Mouse (Mus musculus) lung, adult 2 months (tissue): ENCODE measurements at regions not wholly inside any gene's neighbourhood (a gene's known extent, or its start where the extent isn't known, plus 50 kb on each side); places are given as distances from the start of the nearest gene placed in this dataset.

Experiments
- DNase-seq: peaks from one replicate; pipeline ENCODE4 v3.0.0; 2022
- H3K4me1 ChIP-seq: fragments of 200-500 bp; 2 replicates; pipeline ENCODE4 v1.6.1; 2011; ENCODE audit warnings: low read length; ENCODE audit not compliant: control insufficient read depth, insufficient read depth
- H3K4me3 ChIP-seq: fragments of 200-500 bp; replicated peaks from 2 replicates; pipeline ENCODE3; 2011; ENCODE audit warnings: low read depth, mild to moderate bottlenecking, control low read depth, low read length; ENCODE audit errors: extremely low read depth
- CTCF ChIP-seq: fragments of 200-500 bp; IDR thresholded peaks from 2 replicates; pipeline ENCODE4 v1.5.1; 2011; ENCODE audit warnings: mild to moderate bottlenecking, low read length, control low read depth; ENCODE audit not compliant: insufficient read depth
- POLR2A ChIP-seq: fragments of 200-500 bp; IDR thresholded peaks from 2 replicates; pipeline ENCODE4 v1.6.1; 2011; ENCODE audit warnings: low read depth, mild to moderate bottlenecking, control low read depth, low read length, borderline replicate concordance; ENCODE audit errors: extremely low read depth
- WGBS: fragments of 180-500 bp; shearing (Covaris S2); methylation state at CpG from one replicate; pipeline ENCODE4 v1.1.7; 2018; 5-methylcytosine and 5-hydroxymethylcytosine counted together

DNA sequence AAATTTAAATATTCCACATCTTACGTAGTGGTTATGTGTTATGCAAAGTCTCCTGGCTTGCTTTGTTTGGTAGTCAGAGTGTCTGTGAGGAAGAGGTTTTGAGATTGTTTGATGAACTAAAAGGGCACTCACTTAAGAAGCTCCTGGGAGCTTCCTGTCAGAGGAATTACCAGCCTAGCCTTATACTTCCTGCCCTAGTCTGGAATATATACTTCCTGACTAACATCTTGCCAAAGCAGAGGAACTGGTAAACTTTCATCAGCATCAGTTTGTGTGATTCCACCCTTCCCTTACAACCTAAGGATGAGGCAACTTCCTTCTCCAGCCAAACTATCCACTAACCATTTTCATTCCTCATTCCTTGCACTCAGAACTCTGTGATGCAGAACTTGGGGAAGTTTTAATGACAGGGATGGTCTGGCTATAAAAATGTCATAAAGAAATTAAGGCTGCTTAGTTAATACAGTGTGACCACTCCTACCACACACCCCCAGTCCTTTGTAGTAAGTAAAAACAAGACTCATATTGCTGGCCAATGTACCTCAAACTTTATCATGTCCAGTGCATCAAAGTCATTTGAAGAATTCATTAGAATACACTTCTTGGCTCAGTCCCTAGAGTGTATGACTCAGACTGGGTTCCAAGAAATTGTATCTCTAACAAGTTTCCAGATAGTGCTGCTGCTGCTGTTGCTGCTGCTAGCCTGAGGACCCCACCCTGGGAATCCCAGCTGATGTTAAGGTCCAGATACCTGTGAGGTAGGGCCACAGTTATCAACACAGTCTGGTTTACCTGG lies 133.4 kb upstream of the Ccdc122 start:
- TF ChIP-seq POLR2A = no peak
- TF ChIP-seq CTCF = no peak

DNA sequence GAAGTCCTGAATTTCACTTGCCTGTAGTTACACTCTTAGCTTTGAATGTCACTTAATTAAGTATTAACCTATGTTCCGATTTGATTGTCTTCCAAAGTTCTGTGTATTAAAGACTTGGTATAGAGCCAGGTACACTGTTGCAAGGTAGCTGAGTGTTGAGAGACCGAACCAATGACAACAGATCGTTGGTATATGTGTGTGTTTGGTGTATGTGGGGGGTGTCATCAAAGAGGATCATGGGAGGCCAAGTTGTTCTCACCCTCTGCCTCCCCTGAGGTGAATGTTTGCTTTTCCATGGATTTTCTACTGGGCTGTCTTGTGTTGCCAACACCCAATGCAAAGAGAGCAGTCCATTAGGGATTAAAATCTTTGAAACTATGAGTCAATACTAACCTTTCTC lies 135.1 kb upstream of the Ccdc122 start:
- peaks cover 7% of the 10 kb centered on the region; the same call in 1 of the 2 replicates for H3K4me1 ChIP-seq
- H3K4me3 ChIP-seq = no peak overlapping the region
- DNase-seq = no peak
- 74% methylated on average over 3 of the region's 3 CpGs for WGBS
- TF ChIP-seq POLR2A (no peak), CTCF (no peak)

More for the DNA sequence above, 133.4 kb upstream of the Ccdc122 start:
- Histone ChIP-seq H3K4me3 (no peak overlapping the region), H3K4me1 (peaks cover 12% of the 10 kb centered on the region)
- no peak for DNase-seq
- WGBS = 38% methylated on average over 1 of the region's 1 CpGs

GRCm38 (mm10) chr14:76899331-76899730 lies 137.2 kb upstream of the Ccdc122 start:
- WGBS = 18% methylated on average over 3 of the region's 3 CpGs
- TF ChIP-seq CTCF (no peak), POLR2A (no peak)
- DNase-seq = no peak
- Histone ChIP-seq H3K4me3 (no peak overlapping the region), H3K4me1 (peaks cover 7% of the 10 kb centered on the region; the same call in 1 of the 2 replicates)

- no peak overlapping the region for H3K4me3 ChIP-seq
- TF ChIP-seq CTCF (no peak), POLR2A (no peak)
- WGBS = 65% methylated on average over 3 of the region's 3 CpGs
- DNase-seq = no peak
- H3K4me1 ChIP-seq = no peaks in the 10 kb centered on the region
Observed at GRCm38 (mm10) chr14:76887708-76888107, 148.9 kb upstream of the Ccdc122 start.

DNA sequence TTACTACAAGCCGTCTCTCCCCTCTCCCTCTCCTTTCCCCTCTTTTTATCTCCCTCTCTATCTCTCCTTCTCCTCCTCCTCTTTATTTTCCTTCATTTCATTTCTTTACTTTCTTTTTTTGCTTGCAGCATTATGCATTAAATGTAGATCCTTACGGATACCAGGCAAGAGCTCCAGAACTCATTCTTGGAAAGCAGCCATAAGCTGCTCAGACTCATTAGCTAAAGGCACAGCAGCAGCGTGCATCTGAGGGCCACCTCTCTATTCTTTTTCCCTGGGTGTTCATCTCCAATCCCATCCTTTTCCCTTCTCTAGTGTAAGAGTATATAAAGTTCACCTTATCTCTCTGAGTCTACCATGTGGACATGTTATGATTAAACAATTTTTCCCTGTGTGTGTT lies 149.4 kb upstream of the Ccdc122 start:
- Histone ChIP-seq H3K4me1 (no peaks in the 10 kb centered on the region), H3K4me3 (no peak overlapping the region)
- TF ChIP-seq POLR2A (no peak), CTCF (no peak)
- DNase-seq = no peak
- 48% methylated on average over 3 of the region's 3 CpGs for WGBS

DNA sequence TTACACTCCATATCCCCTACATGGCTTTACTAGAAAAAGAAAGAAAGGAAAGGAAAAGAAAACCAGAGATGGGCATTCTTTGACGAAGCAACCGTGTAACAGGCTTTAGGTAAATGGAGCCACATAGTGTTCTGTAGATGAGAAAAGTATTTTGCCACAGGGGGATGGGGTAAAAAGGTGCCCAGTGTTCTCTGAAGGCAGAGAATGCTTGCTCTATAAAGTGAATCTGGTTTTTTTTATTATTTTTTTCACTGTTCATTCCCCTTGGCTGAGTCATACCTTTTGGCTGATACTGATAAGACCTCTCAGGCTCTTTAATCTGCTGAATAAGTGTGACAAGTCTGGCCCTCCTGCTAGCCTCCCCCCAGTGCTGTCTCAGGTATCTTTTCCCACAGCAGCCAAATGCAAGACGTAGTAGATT lies 153.3 kb upstream of the Ccdc122 start:
- H3K4me3 ChIP-seq = no peak overlapping the region
- no peaks in the 10 kb centered on the region for H3K4me1 ChIP-seq
- no peak for DNase-seq
- no peak for TF ChIP-seq CTCF
- TF ChIP-seq POLR2A = no peak
- WGBS = 73% methylated on average over 3 of the region's 3 CpGs

DNA sequence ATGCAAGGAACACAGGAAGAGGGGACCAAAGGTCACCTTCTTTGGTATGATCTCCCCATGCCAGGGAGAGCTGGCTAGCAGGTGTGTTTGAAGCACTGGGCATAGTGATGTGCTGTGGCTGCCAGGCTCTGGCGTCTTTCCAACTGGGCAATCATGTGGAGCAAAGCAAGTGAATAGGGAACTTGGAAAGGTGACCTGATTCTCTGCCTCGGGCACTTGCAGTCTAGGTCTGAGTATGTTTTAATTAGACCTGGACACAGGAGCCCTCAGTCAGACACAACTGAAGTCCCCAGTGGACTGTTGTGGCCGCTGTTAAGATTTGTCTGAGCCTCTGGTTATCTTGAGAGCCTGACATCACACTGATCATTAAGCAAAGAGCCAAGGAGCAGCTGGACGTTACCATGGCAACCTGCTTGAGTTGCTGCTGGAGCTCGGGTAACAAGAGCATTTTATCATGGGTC lies 153.8 kb upstream of the Ccdc122 start:
- TF ChIP-seq POLR2A (no peak), CTCF (no peak)
- DNase-seq = no peak
- 25% methylated on average over 5 of the region's 5 CpGs for WGBS
- Histone ChIP-seq H3K4me1 (no peaks in the 10 kb centered on the region), H3K4me3 (no peak overlapping the region)

DNA sequence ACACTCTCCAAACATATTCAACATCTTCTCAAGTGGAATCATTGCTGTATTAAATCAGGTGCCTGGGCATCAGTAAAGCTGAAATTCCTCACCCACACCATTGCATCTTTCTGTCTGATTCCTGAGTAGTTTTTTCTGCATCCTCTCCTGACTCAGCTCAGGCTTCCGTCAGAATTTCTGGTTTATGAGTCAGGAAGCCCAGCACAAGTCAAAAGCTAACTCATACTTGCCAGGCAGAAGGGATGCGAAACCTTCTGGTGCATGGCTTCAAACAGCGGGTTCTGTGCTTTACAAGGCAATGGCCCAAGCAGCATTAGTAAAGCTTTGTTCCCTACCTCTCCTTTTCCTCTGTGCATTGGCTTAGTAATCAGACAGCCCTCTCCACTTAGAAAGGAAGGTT lies 155.7 kb upstream of the Ccdc122 start:
- Histone ChIP-seq H3K4me3 (no peak overlapping the region), H3K4me1 (peaks cover 2% of the 10 kb centered on the region)
- no peak for TF ChIP-seq POLR2A
- TF ChIP-seq CTCF = no peak
- no peak for DNase-seq
- WGBS = 90% methylated on average over 3 of the region's 3 CpGs

GRCm38 (mm10) chr14:76877306-76877705 lies 159.3 kb upstream of the Ccdc122 start:
- no peak overlapping the region for H3K4me3 ChIP-seq
- TF ChIP-seq POLR2A (no peak), CTCF (no peak)
- 33% methylated on average over 5 of the region's 5 CpGs for WGBS
- peaks cover 10% of the 10 kb centered on the region for H3K4me1 ChIP-seq
- DNase-seq = no peak

DNA sequence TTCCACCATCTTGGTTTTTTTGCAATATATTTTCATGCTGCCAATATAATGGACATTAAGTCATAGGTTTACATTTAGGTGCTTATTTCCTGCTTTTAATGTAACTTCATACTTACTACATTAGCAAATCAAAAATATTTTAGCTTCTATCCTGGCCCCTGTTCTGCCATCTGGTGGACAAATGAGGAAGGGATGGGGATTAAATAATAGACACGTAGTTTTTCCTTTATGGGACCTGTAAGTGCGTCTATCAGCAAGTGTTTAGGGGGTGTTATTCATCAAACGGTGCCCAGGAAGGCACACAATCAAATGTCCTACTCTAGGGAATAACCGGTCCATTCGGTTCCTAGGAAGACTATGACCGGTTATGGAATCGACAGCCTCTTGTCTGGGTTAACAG lies 160.6 kb upstream of the Ccdc122 start:
- peak; percentile 31 for DNase-seq
- H3K4me3 ChIP-seq = no peak overlapping the region
- no peak for TF ChIP-seq CTCF
- TF ChIP-seq POLR2A = no peak
- peaks cover 10% of the 10 kb centered on the region for H3K4me1 ChIP-seq
- 42% methylated on average over 7 of the region's 7 CpGs for whole genome bisulfite sequencing

GRCm38 (mm10) chr14:76875266-76875900 lies 161.2 kb upstream of the Ccdc122 start:
- DNase-seq = no peak
- 42% methylated on average over 8 of the region's 8 CpGs for WGBS

More at GRCm38 (mm10) chr14:76875266-76875900, 161.2 kb upstream of the Ccdc122 start:
- no peak for TF ChIP-seq CTCF
- no peak for TF ChIP-seq POLR2A
- Histone ChIP-seq H3K4me1 (peaks cover 10% of the 10 kb centered on the region), H3K4me3 (no peak overlapping the region)
